Mouse (Mus musculus) embryo, embryonic 10.5 days (tissue): Measurements from ENCODE around the gene Ldhc.
"Not testable (repeated sequence)": the region's sequence is repeated elsewhere in the genome, so short reads cannot be mapped to it uniquely, and the experiment has no call there.

Experiments
- DNase-seq: peaks from one replicate; pipeline ENCODE4 v3.0.0-alpha.2; 2015; ENCODE audit warnings: low spot score

The Ldhc gene

GRCm38 (mm10) chr7:46842278-46842677 lies 18.7 kb upstream of the Ldhc start:
- DNase-seq = no peak

- no peak for DNase-seq
Measured at GRCm38 (mm10) chr7:46843576-46843975, 17.4 kb upstream of the Ldhc start.

GRCm38 (mm10) chr7:46845211-46845977 lies 15.6 kb upstream of the Ldhc start:
- peak; percentile 97 for DNase-seq

GRCm38 (mm10) chr7:46845978-46846485 lies 15.0 kb upstream of the Ldhc start:
- DNase-seq = peak; percentile 62

DNA sequence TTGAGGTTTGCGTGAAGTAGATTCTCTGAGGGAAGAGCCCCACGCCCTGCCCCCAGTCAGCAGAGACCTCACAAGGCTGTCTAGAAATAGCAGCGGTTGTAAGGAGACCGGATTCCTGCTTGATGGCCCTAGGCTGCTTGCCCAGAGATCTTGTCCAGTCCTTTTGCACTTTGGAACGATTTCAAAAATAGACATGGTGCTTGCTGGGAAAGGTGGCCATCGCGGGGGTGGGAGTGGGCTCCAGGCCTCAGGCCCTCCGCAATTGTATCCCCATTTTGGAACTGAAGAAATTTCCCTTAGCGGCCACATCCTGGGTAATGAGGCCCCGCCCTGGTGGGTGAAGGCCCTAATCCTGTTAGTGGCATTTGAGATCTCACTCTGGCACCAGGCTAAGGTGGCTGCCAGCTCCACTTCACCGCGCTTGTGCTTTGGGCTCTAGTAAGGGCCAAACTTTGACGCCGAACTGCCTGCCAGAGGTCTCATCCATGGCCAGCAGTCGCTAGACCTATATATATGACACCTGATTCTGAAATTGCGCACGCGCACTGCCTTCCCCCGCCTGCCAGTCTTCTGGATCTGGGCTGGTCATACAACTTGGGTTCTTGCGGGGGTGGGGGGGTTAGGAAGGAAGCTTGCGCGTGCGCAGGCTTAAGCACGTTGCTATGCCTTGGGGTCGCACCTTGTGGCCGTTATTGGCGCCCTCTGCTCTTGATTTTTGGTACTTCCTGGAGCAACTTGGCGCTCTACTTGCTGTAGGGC lies 14.3 kb upstream of the Ldhc start:
- peak; percentile 86 for DNase-seq

- no peak for DNase-seq
Measured at GRCm38 (mm10) chr7:46849287-46849686, 11.7 kb upstream of the Ldhc start.

DNA sequence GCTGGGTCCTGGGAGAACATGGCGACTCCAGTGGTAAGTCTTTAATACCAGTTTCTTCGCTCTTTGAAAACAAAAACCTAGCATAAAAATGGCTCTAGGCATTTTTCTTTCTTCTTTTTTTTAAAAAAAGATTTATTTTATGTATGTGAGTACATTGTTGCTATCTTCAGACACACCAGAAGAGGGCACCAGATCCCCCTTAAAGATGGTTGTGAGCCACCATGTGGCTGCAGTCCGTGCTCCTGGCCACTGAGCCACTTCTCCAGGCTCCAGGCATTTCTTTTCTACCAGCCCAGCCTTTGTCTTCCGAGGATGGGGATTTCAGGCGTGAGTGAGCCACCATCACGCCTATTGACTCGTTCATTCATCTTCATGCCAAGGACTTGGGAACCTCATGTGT lies 10.0 kb upstream of the Ldhc start:
- DNase-seq = peak; percentile 22

- no peak for DNase-seq
Measured at GRCm38 (mm10) chr7:46852666-46853065, 8.3 kb upstream of the Ldhc start.

DNA sequence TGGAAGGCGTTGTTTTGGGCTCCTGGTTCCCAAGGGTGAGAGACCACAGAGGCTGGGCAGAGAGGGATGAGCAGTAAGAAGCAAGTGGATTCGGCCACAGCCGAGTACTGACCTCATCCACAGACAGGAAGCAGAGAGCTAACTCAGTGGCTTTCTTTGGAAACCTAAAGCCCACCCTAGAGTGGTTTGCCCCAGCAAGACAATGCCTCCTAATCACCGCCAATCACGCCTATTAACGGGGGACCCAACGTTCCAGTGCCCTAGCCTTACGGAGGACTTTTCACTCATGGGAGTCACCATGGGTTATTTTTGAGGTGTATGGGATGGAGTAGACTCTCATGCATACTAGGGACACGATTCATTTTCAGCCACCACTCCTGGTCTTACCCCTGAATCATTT lies 7.6 kb upstream of the Ldhc start:
- no peak for DNase-seq

- DNase-seq = no peak
Measured at GRCm38 (mm10) chr7:46855866-46856560, 5.0 kb upstream of the Ldhc start.

DNA sequence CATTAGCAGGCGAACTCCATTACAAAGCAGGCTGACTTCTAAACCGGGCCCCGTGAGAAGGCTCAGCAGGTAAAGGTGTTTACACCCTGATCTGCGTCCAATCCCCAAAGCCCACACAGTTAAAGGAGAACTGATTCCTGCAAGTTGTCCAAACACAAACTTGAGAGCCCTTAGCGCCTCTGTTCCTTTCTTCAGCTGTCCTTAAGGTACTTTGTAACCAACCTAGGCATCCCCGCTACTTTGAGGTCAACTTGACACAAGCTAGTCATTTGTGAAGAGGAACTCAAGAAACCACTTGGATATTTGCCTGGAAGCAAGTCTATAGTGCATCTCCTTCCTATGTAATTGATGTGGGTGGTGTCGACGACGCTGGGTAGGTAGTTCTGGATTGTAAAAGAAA lies 3.6 kb upstream of the Ldhc start:
- DNase-seq = no peak

- no peak for DNase-seq
Measured at GRCm38 (mm10) chr7:46859031-46859430, 2.0 kb upstream of the Ldhc start.

DNA sequence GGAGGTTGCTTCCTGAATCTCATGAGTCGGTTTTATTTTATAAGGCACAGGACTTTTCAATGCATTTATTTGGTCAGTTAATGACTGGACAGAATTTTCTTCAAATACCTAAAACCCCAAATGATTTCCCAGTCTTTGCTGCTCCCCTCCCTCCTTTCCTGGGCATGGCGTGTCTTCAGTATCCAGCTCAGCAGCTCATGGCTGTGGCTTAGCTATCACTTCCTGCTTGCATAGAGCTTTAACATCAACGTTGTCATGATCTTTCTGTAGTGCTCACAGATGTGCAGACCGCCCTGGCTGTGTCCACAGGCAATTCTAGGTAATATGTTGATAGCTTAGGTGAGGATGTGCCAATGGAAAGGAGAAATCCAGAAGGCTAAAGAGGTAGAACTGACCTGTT lies 11.0 kb downstream of the Ldhc start:
- no peak for DNase-seq

- no peak for DNase-seq
Measured at GRCm38 (mm10) chr7:46876841-46877240, 15.8 kb downstream of the Ldhc start.

DNA sequence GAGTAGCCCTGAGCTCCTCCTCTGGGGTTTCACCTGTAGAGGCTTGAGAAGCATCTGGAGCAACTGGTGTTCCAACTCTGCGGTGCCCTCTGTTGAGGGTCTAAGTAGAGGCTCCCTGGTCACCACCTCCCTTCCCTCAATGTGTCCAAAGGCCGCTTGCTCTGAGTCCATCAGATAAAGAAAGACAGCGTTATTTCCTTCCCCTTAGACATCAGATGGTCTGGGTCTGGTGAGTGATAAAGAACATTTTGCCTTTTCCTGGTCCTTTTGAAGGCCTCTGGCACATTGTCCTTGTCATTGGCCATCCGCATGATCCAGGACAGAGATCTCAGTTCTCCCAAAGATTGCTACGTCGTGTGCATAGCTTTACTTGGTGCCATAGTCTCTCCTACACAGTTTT lies 16.3 kb downstream of the Ldhc start:
- no peak for DNase-seq

DNA sequence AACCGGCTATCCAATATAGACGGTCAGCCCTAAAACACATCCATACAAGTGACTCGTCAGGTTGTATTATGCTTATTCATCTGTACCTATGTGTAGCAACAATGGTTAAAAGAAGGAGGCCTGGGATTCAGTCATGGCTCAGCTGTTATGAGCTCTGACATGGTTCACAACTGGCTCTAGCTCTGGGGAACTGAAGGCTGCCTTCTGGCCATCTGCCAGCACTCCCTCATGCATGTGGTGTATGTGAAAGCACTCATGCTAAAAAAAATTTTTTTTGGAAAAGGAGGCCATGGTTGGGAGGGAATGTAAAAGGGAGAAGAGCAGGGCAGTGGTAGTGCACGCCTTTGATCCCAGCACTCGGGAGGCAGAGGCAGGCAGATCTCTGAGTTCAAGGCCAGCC lies 18.8 kb downstream of the Ldhc start:
- no peak for DNase-seq

GRCm38 (mm10) chr7:46880992-46881391 lies 20.0 kb downstream of the Ldhc start:
- no peak for DNase-seq

- DNase-seq = not testable (repeated sequence)
Measured at GRCm38 (mm10) chr7:46881941-46882340, 20.9 kb downstream of the Ldhc start.

DNA sequence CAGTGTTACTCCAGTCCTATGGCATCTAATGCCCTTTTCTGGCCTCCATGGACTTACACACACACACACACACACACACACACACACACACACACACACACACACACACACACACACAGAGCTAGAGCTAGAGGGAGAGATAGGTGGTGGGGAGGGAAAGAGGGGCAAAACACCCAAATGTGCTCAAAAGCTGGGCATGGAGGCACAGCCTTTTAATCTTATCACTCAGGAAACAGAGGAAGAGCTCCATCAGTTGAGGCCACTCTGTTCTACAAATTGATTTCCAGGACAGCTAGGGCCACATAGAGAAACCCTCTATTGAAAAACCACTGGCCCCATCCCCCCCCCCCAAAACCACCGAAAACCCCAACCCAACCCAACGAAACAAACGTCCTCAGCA lies 22.3 kb downstream of the Ldhc start:
- no peak for DNase-seq

GRCm38 (mm10) chr7:46895511-46895910 lies 34.5 kb downstream of the Ldhc start:
- no peak for DNase-seq

GRCm38 (mm10) chr7:46899343-46899742 lies 38.3 kb downstream of the Ldhc start:
- DNase-seq = no peak

DNA sequence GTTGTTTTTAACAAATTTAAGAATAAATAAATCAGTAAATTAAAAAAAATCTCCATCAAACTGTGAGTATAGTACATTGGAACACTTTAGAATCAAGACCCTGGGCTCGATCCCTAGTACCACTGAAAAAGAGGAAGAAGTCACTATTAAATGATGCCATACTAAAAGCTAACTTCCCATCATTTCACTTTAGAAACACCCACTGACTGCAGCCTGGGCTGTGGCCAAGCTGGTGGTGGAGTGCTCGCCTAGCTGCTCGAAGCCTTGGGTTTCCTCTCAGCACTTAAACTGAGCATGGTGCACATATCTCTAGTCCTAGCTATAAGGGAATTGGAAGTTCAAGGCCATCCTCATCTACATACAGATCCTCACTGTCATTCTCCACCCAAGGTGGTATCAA lies 50.2 kb downstream of the Ldhc start:
- no peak for DNase-seq

DNA sequence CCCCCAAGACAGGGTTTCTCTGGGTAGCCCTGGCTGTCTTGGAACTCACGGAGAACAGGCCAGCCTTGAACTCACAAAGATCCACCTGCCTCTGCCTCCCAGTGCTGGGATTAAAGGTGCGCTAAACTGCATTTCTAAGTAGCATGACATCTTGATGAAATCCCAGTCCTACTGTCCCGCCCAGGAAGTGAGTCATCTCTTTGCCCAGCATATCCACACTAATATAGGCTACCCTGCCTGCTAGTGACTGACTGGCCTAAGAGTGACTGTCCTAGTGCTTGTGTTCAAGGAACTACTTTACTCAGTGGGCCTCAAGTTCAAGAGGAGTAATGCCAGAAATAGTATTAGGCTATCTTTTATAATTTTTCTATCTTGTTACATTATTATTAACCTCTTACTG lies 55.4 kb downstream of the Ldhc start:
- no peak for DNase-seq
